Mouse (Mus musculus) spleen, postnatal 10 days (tissue): Measurements from ENCODE around the gene Apob.
A peak's percentile ranks its signal among the peaks of the same experiment; 100 is the strongest.

Experiments
- DNase-seq, 2 experiments: peaks; one replicate each; pipeline ENCODE4 v3.0.0; 2021 to 2022; ENCODE audit warnings: low spot score in 2 of 2

Apob gene

DNA sequence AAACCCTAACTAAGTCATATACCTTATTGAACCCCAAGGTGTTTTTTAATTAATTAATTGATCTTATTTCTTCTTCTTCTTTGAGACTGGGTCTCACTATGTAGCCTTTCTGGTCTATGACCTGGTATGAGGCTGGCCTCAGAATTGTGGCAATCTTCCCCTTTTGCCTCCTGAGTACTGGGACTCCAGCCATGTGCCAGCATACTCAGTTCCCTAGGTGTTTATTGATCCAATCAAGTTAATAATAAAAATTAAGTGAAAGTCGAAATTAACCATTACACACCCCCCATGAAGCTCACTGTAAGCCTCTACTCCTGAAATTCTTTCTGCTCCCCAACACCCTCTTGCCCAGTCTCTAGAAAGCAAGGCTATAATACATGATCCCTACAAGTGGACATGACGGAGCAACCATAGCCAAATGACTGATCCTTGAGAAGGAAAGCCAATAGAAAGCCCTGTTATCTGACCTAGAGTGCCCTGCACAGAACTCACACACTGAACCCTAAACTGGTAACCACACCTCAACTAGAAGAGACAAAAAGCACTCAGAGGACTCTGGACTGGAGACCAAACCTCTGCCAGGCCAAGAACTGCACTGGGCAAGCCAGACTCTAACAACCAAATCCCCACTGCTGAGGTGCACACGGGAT, 60.8 kb downstream of the Apob start:
- DNase-seq, result no peak

DNA sequence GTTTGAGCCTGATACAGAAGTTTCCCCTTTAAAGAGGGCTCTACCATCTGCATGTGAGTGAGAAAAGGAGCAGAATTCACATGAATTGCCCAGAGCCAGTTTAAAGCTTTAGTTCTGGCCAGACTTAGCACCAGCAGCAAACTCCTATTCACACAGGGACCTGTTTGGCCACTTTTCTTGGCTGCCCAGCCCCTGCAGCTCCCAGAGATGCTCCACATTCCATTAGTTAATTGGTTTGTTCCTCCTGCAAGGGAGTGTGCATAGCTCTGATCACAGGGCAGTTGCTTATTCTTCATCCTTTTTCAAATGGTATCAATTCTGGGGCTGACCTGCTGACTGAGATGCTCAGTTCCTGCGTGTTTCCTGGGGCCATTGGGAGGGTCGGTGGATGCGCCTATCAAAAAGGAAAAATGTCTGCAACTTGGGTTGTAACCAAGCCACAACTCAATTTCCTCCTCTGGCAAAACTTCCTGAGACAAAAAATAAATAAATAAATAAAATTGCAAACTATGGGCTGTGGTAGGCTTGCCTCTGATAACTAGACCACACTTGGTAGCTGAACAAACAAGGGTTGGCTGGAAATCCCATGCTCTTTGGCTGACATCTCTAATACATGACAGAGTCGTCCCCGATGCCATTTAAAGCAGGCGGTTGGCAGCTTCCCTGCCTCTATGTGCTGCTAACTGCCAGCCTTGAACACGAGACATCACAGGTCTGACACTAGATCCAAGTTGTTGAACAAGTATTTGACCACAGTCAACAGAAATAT, 65.4 kb downstream of the Apob start:
- DNase-seq, result no peak

DNA sequence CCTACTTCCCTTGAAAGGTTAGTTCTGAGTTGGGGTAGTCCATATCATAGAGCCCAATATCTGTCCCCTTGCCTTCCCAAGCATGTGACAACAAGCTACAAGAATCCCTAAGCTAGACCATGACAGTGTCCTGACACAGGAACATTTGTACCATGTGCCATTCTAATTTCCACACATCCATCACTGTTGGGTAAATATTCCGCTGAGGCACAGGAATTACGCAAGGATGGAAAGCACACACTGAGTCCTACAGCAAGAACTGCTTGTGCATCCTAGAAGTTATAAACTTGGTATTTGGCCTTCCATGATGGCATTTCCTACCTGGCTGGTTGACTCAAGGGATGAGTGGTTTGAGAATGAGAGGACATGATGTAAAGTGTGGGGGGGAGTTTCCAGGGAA, 69.6 kb downstream of the Apob start:
- no peak for DNase-seq

DNA sequence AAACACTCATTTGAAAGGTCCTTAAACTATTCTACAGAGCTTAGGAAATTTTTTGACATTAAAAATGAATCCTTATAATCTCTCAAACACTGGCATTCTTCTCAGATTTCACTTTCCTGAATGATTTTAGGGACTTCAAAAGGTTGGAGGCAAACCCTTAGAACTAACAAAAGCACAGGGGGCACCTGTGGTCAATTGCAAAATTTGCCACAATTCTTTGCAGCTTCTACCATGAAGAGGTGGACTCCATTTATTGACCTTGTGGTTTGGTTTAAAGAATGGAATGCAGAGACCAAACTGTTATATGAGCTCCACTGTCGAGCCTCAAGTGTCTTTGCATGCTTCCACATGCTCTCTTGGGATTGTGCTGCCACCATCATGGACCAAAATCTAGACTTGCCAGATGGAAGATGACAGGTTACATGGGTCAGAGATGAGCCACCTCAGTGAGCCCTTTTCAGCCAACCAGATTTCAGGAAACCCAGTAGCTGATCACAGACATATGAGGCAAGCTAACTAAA, 70.4 kb downstream of the Apob start:
- no peak for DNase-seq

DNA sequence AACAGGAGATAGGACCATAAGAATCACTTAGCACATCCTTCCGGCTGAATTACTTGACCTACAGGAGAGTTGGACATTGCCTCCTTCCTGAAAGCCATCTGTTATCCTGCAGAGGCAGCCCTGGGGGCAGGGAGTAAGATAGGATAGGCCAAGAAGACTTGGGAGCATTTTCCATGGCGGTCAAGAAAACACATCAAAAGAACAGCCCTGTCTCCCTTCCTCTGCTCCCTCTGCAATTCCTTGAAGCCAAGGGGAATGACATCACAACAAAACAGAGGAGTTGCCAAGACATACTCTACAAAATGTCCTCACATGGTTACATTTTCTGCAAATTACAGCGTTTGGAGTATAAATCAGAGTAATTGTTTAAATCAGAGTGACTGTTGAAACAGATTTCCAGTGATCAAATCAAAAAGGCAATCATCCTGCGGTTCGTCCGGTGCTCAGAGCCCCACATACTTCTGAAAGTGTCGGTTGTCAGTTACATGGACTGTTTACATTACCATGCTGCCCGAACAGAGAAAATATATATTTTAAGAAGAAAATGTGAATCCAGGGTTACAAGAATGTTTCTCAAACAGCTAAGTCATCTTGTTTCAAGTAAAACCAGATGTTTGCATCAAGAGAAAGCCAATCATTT, 78.7 kb downstream of the Apob start:
- DNase-seq, result no peak

DNA sequence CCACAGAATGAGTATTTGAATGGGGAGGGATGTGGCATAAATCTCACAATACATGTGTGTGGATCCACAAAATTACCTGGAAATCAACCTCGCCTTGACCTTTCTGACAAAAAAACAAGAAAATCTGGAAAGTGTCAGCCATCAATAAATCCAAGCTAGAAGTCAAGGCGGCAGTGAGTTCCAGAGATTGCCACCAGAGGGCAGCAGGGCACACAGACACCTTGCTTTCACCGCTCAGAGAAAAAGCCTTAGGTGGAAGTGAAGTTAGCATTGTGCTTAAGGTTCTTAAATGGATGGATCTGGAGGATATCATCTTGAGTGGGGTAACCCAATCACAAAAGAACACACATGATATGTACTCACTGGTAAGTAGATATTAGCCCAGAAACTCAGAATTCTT, 82.1 kb downstream of the Apob start:
- peak; percentile 22 to 67 for DNase-seq

DNA sequence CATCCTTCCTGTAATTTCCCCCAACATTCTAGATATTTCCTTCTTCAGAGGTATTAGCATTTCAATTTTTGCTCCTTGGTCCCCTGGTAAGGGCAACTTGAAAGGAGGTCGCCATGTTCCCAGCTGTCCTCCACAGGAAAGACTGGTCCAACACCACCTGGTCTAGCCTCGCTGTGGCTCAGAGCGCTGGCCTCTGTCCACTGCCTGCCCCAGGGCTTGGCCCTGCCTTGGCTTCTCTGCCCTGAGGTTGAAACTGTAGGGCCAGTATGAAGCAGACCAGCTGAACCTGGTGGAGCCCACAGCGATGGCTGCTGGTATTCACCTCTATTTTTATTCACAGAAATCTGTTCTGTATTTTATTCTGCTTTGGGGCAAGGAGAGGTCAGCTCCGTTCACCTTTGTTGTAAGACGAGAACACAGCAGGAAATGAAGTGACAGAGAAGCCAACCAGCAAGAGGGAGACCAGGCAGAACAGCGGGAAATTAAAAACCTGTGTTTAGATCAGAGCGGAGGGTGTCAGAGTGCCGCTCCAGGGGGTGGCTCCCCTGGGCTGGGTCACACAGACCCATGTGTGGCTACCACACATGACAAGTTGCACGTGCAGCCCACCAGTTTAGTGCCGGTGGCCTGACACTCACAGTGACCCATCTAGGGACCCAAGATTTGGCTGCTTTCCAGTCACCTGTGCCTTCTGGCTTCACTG, 86.1 kb downstream of the Apob start:
- DNase-seq, result no peak
